Mouse (Mus musculus) CD4-positive, CD25-positive, alpha-beta regulatory T cell, adult 4 months (primary cell): ENCODE measurements at regions not wholly inside any gene's neighbourhood (a gene's known extent, or its start where the extent isn't known, plus 50 kb on each side); places are given as distances from the start of the nearest gene placed in this dataset.

Experiments
- ATAC-seq: one replicate; pipeline ENCODE4 v1.8.0; 2017

DNA sequence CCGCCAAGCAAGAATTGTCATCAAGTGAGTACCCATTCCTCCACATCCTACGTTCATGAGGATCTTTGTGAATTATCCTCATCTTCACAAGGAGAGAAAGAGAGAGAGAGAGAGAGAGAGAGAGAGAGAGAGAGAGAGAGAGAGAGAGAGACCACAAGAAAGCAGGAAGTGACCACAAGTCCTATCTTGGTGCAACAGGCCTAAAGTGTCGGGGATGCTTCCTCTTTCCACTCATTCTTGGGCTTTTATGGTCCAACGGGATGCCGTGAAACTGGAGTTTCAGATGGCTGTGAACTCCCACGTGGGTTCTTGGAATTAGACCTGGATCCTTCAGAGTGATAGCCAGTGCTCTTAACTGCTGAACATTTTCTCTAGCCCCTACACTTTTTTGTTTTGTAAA lies 53.1 kb upstream of the Rai14 start:
- no peak for ATAC-seq

DNA sequence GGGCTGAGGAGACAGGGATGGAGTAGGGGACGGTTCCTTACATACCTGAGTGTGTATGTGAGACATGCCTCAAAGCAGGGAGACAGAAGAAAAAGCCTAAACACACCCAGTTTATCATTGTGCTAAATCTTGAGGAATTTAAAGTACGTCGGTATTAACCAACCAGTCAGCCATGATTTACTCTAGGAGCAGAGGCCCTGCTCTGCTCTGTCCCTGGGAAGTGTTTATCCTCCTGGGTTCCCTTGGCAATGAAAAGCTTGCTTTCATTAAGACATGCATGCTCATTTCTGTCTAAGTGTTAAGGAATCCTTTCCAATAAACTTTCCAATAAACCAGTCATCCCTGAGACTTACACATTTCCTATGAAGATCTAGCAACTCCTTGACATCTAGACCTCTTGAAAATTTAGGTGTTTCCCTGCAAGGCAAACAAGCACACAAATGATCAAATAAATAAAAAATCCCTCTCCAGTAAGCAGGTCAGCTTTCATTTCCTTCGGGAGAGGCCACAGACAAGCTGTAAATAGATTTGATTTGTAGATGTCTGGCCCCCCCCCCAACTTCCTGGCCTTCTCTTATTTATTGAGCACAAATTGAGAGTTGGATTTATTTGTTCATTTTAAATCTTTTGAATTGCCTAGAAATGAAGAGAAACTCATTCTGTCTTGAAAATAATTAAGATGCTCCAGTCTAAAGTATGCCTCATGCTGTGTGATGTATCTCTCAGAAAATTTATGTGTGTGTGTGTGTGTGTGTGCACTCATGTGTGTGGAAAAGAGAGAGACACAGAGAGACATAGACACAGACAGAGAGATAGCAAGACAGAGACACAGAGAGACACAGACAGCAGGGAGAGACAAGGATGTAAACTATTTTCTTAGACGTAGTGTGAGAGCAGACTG lies 56.2 kb upstream of the Rai14 start:
- no peak for ATAC-seq

DNA sequence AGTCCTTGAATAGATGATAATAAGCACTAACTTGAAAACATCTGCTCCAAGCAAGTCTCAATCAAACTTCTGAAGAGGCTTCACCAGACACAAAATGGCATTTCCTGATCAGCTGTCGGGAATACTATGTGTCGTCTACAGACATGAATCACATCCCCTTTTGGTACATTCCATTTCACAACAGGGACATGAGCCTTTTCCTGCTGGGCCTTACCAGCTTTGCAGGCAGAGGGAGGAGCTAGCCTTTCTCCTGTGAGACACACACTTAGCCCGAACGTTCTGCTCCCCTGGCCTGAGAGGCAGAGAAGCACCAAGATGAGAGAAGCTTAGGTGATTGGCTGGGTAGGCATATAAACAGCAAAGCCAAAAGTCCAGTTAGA lies 56.9 kb upstream of the Rai14 start:
- ATAC-seq: no peak

GRCm38 (mm10) chr15:10779941-10780620 lies 65.7 kb upstream of the Rai14 start:
- no peak for ATAC-seq

DNA sequence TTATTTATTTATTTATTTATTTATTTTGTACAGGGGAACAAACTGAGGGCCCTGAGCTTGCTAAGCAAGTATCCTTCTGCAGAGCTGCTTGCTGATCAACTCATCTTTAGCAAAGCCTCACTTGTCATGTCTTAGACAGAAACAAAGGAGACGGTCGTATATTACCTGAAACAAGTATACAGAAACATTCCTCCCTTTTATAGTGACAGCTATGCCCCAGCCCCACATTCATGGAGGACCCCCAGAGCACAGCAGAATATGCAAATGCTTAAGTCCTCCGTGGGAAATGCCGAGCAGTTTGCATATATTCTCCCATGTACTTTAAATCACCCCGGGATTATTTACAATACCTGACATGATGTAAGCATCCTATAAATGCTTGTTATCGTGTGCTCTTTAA lies 74.9 kb upstream of the Rai14 start:
- no peak for ATAC-seq

GRCm38 (mm10) chr15:10790862-10791497 lies 76.6 kb upstream of the Rai14 start:
- ATAC-seq: no peak

DNA sequence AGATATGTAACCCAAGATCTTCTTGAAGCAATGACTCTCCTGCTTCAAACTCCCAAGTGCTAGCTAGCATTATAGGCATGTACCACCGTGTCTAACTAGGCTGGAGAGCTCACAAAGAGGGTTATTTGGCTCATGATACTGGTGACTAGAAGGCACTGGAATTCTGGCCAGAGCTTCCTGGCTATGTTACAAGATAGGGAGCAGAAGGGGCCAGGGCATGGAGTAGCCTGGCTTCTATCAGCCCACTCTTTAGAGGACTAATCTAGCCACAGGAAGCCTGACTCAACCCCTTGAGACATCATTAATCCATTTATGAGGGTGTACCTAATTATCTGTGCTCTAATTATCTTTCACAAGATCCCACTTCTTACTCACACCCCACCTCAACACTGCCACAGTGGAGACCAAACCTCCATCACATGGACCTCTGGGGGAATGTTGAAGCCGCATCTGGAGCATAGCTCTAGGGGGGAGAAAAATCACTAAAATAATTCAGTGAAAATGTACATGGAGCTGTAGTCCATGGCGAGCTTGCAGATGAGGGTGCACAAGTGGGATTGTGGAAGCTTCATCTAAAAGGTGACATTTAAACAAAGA lies 77.2 kb upstream of the Rai14 start:
- ATAC-seq: no peak

- ATAC-seq: no peak
These were observed 77.7 kb upstream of the Rai14 start for GRCm38 (mm10) chr15:10792156-10792555.

- no peak for ATAC-seq
These were observed 80.8 kb upstream of the Rai14 start for GRCm38 (mm10) chr15:10795126-10795792.

GRCm38 (mm10) chr15:10799656-10800055 lies 85.2 kb upstream of the Rai14 start:
- no peak for ATAC-seq

DNA sequence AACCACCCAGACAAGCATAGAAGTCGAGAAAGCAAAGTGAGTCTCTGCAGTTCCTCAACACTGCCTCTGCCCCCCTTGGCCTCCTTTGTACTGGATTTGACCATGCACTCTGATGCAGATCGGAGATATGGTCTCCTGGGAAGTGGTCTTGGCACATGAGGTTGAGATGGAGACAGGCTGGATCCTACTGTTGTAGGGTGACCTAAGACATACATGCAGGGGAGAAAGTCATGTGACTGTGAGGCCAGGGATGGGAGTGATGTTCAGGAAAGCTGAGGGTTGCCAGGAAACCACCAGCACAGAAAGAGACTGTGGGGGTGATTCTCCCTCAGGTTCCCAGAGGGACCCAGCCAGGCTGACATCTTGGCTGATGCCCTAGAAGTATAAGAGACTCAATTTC lies 99.8 kb upstream of the Rai14 start:
- no peak for ATAC-seq

DNA sequence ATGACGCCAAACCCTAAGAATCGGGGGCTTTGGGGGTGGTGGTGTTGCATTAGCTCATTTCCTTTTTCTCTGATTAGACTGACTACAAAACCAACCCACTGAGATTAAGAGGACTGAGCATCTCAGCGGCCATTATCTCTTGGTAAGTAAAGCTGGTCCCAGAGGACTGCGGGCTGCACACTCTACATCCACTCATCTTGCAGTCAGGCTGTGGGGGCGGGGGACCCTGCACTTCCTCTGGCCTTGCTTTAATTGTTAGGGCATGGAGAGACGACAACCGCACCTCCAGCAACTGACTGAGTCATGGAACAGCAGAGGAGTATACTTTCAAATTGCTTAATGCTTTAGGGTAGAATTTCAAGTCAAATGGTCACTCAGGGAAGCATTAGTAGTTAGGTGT lies 100.3 kb upstream of the Rai14 start:
- no peak for ATAC-seq

- no peak for ATAC-seq
These were observed 101.8 kb upstream of the Rai14 start for GRCm38 (mm10) chr15:10816213-10816621.

- ATAC-seq: no peak
These were observed 103.8 kb upstream of the Rai14 start for GRCm38 (mm10) chr15:10818216-10818615.

- no peak for ATAC-seq
These were observed 104.3 kb upstream of the Rai14 start for GRCm38 (mm10) chr15:10818706-10819105.

DNA sequence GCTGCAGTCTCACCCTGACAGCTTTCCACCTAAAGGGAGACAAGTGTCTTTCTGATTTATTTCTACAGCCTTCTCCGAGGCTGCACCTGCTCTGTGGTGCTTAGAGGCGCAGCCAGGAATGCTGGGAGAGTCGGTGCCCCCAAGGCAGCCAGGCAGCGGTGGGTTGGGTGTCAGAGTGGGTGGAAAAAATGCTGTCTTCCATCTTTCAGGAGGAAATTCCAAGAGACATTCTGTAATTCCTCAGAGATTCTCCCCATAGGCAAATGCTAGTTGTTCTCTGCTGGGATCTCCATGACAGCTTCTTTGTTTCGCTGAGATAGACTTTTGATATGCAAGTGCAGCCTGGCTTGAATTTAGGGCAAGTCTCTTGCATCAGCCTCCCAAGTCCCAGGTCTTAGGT lies 109.5 kb upstream of the Rai14 start:
- ATAC-seq: no peak

GRCm38 (mm10) chr15:10829588-10829987 lies 115.2 kb upstream of the Rai14 start:
- no peak for ATAC-seq

GRCm38 (mm10) chr15:10830478-10830877 lies 116.1 kb upstream of the Rai14 start:
- no peak for ATAC-seq

GRCm38 (mm10) chr15:10831106-10831505 lies 116.7 kb upstream of the Rai14 start:
- ATAC-seq: no peak

- no peak for ATAC-seq
These were observed 117.9 kb upstream of the Rai14 start for GRCm38 (mm10) chr15:10832331-10832730.

GRCm38 (mm10) chr15:10833866-10834571 lies 118.1 kb upstream of the C1qtnf3 start:
- no peak for ATAC-seq
